Mouse (Mus musculus): Measurements from ENCODE around the gene Gm20431. TPM values are rescaled to one million over a fixed set of nuclear protein-coding genes. Genes with fewer than 3 reads are reported as not detected.
A peak's percentile ranks its signal among the peaks of the same experiment; 100 is the strongest.

The Gm20431 gene
- polyA plus RNA-seq, 1 experiment = 15.3 TPM

DNA sequence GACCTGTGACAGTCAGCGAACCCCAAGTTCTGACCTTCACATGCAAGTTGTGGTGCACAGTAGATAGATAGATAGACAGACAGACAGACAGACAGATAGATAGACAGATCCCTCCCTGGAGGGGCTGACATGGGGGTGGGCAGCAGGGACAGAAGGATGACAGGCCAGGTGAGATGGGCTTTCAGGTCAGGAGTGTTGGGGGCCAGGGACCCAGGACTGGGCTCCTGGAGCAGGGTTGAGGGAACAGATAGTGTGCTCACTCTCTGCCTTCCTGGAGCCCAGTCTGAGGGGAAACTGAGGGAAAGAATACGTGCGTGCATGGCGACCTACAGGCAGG, 25.9 kb upstream of the Gm20431 start:
- Histone ChIP-seq H3K4me3 (ENCODE audit: control insufficient read depth, insufficient read depth, low read length) (no peak overlapping the region), H3K36me3 (ENCODE audit: control insufficient read depth, insufficient read depth, low read length) (no peaks in the 10 kb centered on the region), H3K27ac (ENCODE audit: control insufficient read depth, insufficient read depth, low read length) (no peak overlapping the region), H3K27me3 (ENCODE audit: control insufficient read depth, insufficient read depth, low read length) (no peaks in the 10 kb centered on the region; the same call in 1 of the 2 replicates), H3K4me1 (replicated peaks; ENCODE audit: control insufficient read depth, insufficient read depth, low read length) (peaks cover 13% of the 10 kb centered on the region)
- WGBS = 91% methylated on average over 4 of the region's 4 CpGs
- TF ChIP-seq CTCF (IDR thresholded peaks at IDR 0.05; ENCODE audit: borderline replicate concordance, control insufficient read depth, extremely low read depth, insufficient read depth, low read length, poor library complexity) (no peak), POLR2A (IDR thresholded peaks at IDR 0.05; ENCODE audit: control insufficient read depth, extremely low read depth, insufficient read depth, low read length, poor library complexity) (no peak)
- no peak for DNase-seq

DNA sequence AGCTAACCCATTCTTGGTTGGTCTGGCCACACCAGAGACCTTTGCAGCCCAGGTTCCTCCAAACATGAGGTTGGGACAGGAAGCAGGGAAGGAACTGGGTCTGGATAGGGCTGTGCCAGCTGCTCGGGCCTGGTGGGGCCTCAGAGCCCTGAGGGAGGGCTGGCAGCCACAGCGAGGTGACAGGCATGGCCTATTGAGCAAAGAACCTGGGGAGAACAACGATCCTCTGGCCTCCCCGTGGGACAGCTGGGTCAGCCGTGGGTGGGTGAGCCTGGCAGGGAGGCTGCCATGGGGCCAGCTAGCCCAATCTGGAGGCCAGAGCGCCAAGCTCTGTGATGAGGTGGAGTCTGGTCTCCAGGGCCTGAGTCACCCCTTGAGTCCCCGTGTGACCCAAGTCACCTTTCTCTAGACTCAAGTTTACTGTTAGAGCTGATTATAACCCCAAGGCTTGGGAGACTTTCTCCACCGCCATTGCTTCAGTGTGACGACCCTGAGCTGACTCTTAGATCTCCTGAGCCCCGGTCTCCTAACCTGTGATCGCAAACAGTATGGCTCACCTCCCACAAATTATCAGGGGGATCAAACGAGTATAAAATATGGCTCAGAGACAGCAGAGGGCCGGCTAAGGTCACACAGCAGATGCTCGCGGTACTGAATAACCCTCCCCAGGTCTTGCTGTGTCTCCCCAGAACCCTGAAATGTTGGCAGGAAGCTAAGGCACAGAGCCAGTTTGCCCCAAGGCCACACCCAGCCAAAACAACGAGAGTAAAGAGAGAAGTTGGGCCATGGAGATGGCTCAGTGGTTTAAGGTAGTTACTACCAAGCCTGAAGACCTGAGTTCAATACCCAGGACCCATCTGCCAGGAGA, 25.3 kb upstream of the Gm20431 start:
- H3K4me3 ChIP-seq (ENCODE audit: control insufficient read depth, insufficient read depth, low read length) = no peak overlapping the region
- no peak for DNase-seq
- WGBS = 50% methylated on average over 16 of the region's 16 CpGs
- no peaks in the 10 kb centered on the region for H3K36me3 ChIP-seq (ENCODE audit: control insufficient read depth, insufficient read depth, low read length)
- H3K27me3 ChIP-seq (ENCODE audit: control insufficient read depth, insufficient read depth, low read length) = no peaks in the 10 kb centered on the region; the same call in 1 of the 2 replicates
- H3K4me1 ChIP-seq (replicated peaks; ENCODE audit: control insufficient read depth, insufficient read depth, low read length) = peaks cover 13% of the 10 kb centered on the region
- TF ChIP-seq POLR2A (IDR thresholded peaks at IDR 0.05; ENCODE audit: control insufficient read depth, extremely low read depth, insufficient read depth, low read length, poor library complexity) (no peak), CTCF (IDR thresholded peaks at IDR 0.05; ENCODE audit: borderline replicate concordance, control insufficient read depth, extremely low read depth, insufficient read depth, low read length, poor library complexity) (no peak)
- H3K27ac ChIP-seq (ENCODE audit: control insufficient read depth, insufficient read depth, low read length) = no peak overlapping the region

DNA sequence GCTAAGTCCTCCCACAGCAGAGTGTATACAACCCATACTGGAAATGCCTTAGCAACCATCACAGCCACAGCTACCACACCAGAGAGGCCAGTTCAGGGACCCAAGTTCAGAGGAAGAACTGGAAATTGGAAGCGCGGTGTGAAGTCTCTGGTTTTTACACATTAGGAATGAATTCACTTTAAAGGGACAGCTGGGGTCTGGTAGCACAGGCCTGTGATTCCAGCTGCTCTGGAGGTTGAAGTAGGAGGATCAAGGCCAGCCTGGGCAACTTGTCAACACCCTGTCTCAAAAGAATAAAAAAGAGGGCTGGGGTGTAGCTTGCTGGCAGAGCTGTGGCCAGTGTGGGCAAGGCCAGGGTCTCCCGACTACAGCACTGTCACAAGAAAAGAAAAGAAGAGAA, 24.6 kb upstream of the Gm20431 start:
- Histone ChIP-seq H3K4me3 (ENCODE audit: control insufficient read depth, insufficient read depth, low read length) (no peak overlapping the region), H3K27me3 (ENCODE audit: control insufficient read depth, insufficient read depth, low read length) (no peaks in the 10 kb centered on the region; the same call in 1 of the 2 replicates), H3K36me3 (ENCODE audit: control insufficient read depth, insufficient read depth, low read length) (no peaks in the 10 kb centered on the region), H3K27ac (ENCODE audit: control insufficient read depth, insufficient read depth, low read length) (no peak overlapping the region), H3K4me1 (replicated peaks; ENCODE audit: control insufficient read depth, insufficient read depth, low read length) (peaks cover 13% of the 10 kb centered on the region)
- no peak for TF ChIP-seq CTCF (IDR thresholded peaks at IDR 0.05; ENCODE audit: borderline replicate concordance, control insufficient read depth, extremely low read depth, insufficient read depth, low read length, poor library complexity)
- no peak for TF ChIP-seq POLR2A (IDR thresholded peaks at IDR 0.05; ENCODE audit: control insufficient read depth, extremely low read depth, insufficient read depth, low read length, poor library complexity)
- WGBS = 84% methylated on average over 3 of the region's 3 CpGs
- DNase-seq = no peak

DNA sequence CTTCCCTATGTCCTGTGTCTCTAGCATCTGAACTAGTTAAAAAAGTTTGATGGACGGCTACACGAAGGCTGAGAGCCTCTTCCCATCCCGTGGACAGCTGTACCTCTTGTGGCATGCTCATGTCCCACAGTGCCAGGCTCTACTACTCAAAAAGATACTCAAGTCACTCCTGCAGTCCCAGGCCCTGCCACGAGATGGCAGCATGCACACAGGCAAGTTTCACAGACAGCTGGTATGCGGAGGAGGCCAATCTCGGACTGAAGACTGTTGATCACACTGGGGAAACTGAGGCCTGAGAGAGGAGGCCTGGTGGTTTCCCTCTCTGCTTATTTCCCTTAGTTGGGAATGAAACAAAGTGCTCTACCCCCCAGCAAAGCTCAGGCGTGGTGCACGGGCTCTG, 23.8 kb upstream of the Gm20431 start:
- TF ChIP-seq CTCF (IDR thresholded peaks at IDR 0.05; ENCODE audit: borderline replicate concordance, control insufficient read depth, extremely low read depth, insufficient read depth, low read length, poor library complexity) = peak; percentile 95
- no peak for TF ChIP-seq POLR2A (IDR thresholded peaks at IDR 0.05; ENCODE audit: control insufficient read depth, extremely low read depth, insufficient read depth, low read length, poor library complexity)
- H3K27me3 ChIP-seq (ENCODE audit: control insufficient read depth, insufficient read depth, low read length) = no peaks in the 10 kb centered on the region
- peak; percentile 96 for DNase-seq
- peaks cover 12% of the 10 kb centered on the region for H3K4me1 ChIP-seq (replicated peaks; ENCODE audit: control insufficient read depth, insufficient read depth, low read length)
- no peak overlapping the region for H3K4me3 ChIP-seq (ENCODE audit: control insufficient read depth, insufficient read depth, low read length)
- 18% methylated on average over 8 of the region's 8 CpGs for WGBS
- H3K27ac ChIP-seq (ENCODE audit: control insufficient read depth, insufficient read depth, low read length) = no peak overlapping the region
- H3K36me3 ChIP-seq (ENCODE audit: control insufficient read depth, insufficient read depth, low read length) = no peaks in the 10 kb centered on the region

DNA sequence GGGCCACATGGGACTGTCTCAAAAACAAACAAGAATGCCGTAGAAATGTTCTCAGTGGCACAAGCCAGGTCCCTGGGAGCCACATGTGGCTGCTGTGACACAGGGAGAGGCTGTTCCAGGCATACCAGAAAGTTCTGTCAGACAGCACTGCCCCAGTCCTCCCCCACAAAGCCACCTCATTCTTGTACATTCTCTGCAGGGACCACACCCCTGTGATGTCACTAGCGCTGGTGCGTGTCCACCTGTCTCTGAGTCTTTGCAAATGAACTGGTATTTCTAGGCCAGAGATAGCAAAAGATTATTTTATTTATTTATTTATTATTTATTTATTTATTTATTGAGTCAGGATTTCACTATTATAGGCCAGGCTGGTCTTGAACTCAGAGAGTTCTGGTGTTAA, 22.4 kb upstream of the Gm20431 start:
- TF ChIP-seq CTCF (IDR thresholded peaks at IDR 0.05; ENCODE audit: borderline replicate concordance, control insufficient read depth, extremely low read depth, insufficient read depth, low read length, poor library complexity) (no peak), POLR2A (IDR thresholded peaks at IDR 0.05; ENCODE audit: control insufficient read depth, extremely low read depth, insufficient read depth, low read length, poor library complexity) (no peak)
- peaks cover 4% of the 10 kb centered on the region; the same call in 1 of the 2 replicates for H3K4me1 ChIP-seq (replicated peaks; ENCODE audit: control insufficient read depth, insufficient read depth, low read length)
- WGBS = 94% methylated on average over 3 of the region's 3 CpGs

DNA sequence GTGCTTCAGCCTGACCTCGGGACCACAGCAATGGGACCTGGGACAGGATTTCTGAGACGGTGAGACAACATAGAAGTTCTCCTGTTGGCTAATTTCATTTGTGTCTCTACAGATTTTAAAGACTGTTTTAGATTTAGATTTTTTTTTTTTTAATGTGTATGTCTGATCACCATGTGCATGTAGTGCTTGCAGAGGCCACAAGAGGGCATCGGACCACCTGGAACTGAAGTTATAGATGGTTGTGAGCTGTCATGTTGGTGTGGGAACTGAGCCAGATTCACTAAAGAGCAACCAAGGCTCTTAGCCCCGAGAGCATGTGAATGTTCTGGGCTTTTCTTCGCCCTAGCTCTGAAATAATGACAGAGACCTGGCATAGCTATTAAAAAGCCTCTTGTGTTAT, 19.4 kb upstream of the Gm20431 start:
- 28% methylated on average over 5 of the region's 5 CpGs for WGBS
- H3K27me3 ChIP-seq (ENCODE audit: control insufficient read depth, insufficient read depth, low read length) = no peaks in the 10 kb centered on the region
- H3K27ac ChIP-seq (ENCODE audit: control insufficient read depth, insufficient read depth, low read length) = no peak overlapping the region
- peaks cover 4% of the 10 kb centered on the region; the same call in 1 of the 2 replicates for H3K4me1 ChIP-seq (replicated peaks; ENCODE audit: control insufficient read depth, insufficient read depth, low read length)
- H3K36me3 ChIP-seq (ENCODE audit: control insufficient read depth, insufficient read depth, low read length) = no peaks in the 10 kb centered on the region
- peak; percentile 77 for DNase-seq
- H3K4me3 ChIP-seq (ENCODE audit: control insufficient read depth, insufficient read depth, low read length) = no peak overlapping the region
- TF ChIP-seq POLR2A (IDR thresholded peaks at IDR 0.05; ENCODE audit: control insufficient read depth, extremely low read depth, insufficient read depth, low read length, poor library complexity) (no peak), CTCF (IDR thresholded peaks at IDR 0.05; ENCODE audit: borderline replicate concordance, control insufficient read depth, extremely low read depth, insufficient read depth, low read length, poor library complexity) (no peak)

More for the DNA sequence above, 22.4 kb upstream of the Gm20431 start:
- Histone ChIP-seq H3K36me3 (ENCODE audit: control insufficient read depth, insufficient read depth, low read length) (no peaks in the 10 kb centered on the region), H3K27ac (ENCODE audit: control insufficient read depth, insufficient read depth, low read length) (no peak overlapping the region), H3K4me3 (ENCODE audit: control insufficient read depth, insufficient read depth, low read length) (no peak overlapping the region), H3K27me3 (ENCODE audit: control insufficient read depth, insufficient read depth, low read length) (no peaks in the 10 kb centered on the region)
- no peak for DNase-seq

Measured in thymus, adult 2 months (tissue).